Mouse (Mus musculus) bone marrow, adult 2 months (tissue): ENCODE measurements around the gene Narf.

Experiments used
- CTCF ChIP-seq: fragments of 200-500 bp; IDR thresholded peaks from 2 replicates; pipeline ENCODE4 v1.5.1; 2011; ENCODE audit warnings: low read length, control low read depth; ENCODE audit not compliant: control insufficient read depth, insufficient read depth
- POLR2A ChIP-seq: fragments of 200-500 bp; IDR thresholded peaks from 2 replicates; pipeline ENCODE4 v1.6.1; 2011; ENCODE audit warnings: low read depth, mild to moderate bottlenecking, control low read depth, low read length, borderline replicate concordance; ENCODE audit not compliant: control insufficient read depth

GRCm38 (mm10) chr11:121236564-121237344, at the start of gene Narf:
- TF ChIP-seq CTCF (peak; percentile 56; the same call in 1 of the 2 replicates), POLR2A (peak; percentile 97)
